Mouse (Mus musculus): ENCODE results near the gene Man1c1. TPM values are rescaled to one million over a fixed set of nuclear protein-coding genes. Genes with fewer than 3 reads are reported as not detected.

Gene Man1c1
- total and polyA plus RNA-seq, 3 experiments, result 0.04 to 0.44 (median 0.20) TPM

DNA sequence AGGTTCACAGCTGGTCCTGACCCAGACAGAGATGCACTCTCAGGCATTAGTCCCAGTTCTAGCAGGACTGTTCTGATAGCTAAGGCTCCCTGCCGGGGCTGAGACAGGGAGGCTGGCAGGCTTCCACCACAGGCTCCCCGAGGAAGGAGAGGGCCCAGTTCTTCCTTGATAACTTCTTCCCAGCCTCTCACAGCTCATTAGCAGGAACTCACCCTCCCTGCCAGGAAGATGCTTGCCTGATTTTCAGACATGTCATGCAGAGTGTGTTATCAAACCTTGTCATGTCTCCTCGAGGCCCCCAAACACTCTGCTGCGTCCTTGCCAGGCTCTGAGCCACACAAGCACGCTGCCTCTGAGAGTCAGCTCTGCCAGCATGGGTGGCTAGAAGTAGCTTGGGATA, 98.0 kb downstream of the Man1c1 start:
- Histone ChIP-seq H3K4me2 (ENCODE audit: insufficient read depth, low read depth, poor library complexity, severe bottlenecking) (no peak overlapping the region), H3K9me3 (replicated peaks; ENCODE audit: low read length) (no peaks in the 10 kb centered on the region), H3K36me3 (replicated peaks in 1 of 2; ENCODE audit: control insufficient read depth in 1 of 2, insufficient read depth in 1 of 2, low read length in 1 of 2) (no peaks in the 10 kb centered on the region), H3K4me1 (ENCODE audit: control insufficient read depth in 1 of 2, insufficient read depth in 2 of 2) (peaks cover 2 to 10% of the 10 kb centered on the region in 2 experiments; a peak in 2 of 4 replicates), H3K4me3 (replicated peaks in 1 of 3; ENCODE audit: low read depth in 2 of 3, low read length in 2 of 3, poor library complexity in 1 of 3) (no peak overlapping the region), H3K27me3 (replicated peaks) (peaks cover 4% of the 10 kb centered on the region), H3K79me2 (replicated peaks; ENCODE audit: control insufficient read depth, extremely low read depth, insufficient read depth, poor library complexity, severe bottlenecking) (no peaks in the 10 kb centered on the region), H3K27ac (ENCODE audit: insufficient read depth, low read depth) (no peak overlapping the region), H3K9ac (ENCODE audit: insufficient read depth, low read depth) (no peak overlapping the region)
- in situ Hi-C loops (cut with MboI; ENCODE audit: low pct_ligation_motif_present, low pct_unique_long_range_greater_than_20kb, low sequenced_read_pairs) (no loop called here), dilution Hi-C loops (cut with MboI; ENCODE audit: extremely low pct_ligation_motif_present, extremely low pct_unique_long_range_greater_than_20kb, low sequenced_read_pairs) (no loop called here)
- TF ChIP-seq USF2 (conservative IDR thresholded peaks at IDR 0.05; ENCODE audit: low read depth, low read length), result no peak
- no peak for TF ChIP-seq MYC (IDR thresholded peaks at IDR 0.05; ENCODE audit: low read depth, low read length)
- TF ChIP-seq EP300 (IDR thresholded peaks at IDR 0.05; ENCODE audit: low read length), result no peak
- TF ChIP-seq KAT2A (IDR thresholded peaks at IDR 0.05; ENCODE audit: insufficient replicate concordance, low read length), result no peak
- no peak for TF ChIP-seq ZC3H11A (IDR thresholded peaks at IDR 0.05; ENCODE audit: low read depth, low read length)
- no peak for TF ChIP-seq ZKSCAN1 (IDR thresholded peaks at IDR 0.05; ENCODE audit: borderline replicate concordance, low read depth, low read length)
- TF ChIP-seq SIN3A (IDR thresholded peaks at IDR 0.05; ENCODE audit: low read length), result no peak
- TF ChIP-seq JUN (IDR thresholded peaks at IDR 0.05; ENCODE audit: insufficient read depth, low read depth, low read length), result no peak
- TF ChIP-seq ELF1 (IDR thresholded peaks at IDR 0.05; ENCODE audit: low read depth, low read length), result no peak
- TF ChIP-seq SMC3 (IDR thresholded peaks at IDR 0.05; ENCODE audit: low read depth, low read length), result no peak
- TF ChIP-seq GABPA (IDR thresholded peaks at IDR 0.05; ENCODE audit: insufficient replicate concordance, low read depth, low read length), result no peak
- TF ChIP-seq ZNF384 (IDR thresholded peaks at IDR 0.05; ENCODE audit: low read depth, low read length), result no peak
- no peak for DNase-seq (ENCODE audit: extremely low read depth)

DNA sequence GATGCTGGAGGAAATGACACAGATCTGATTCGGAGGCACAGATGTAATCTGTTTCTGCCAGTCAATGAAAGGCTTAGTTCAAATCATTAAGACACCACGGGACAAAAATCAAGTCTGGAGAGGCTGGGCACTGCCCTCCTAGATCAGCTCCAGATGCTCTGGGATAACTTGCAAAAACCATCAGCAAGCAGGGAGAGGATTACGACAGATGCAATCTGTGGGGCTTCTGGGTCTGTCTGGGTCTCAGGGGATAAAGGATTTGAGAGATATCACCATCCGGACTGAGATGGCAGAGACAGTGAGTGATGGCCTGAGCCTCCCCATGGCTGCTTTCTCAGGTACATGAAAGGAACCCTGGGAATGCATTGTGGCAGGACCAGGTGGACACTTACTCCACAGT, 99.6 kb downstream of the Man1c1 start:
- peaks cover 2 to 10% of the 10 kb centered on the region in 2 experiments; a peak in 2 of 4 replicates for H3K4me1 ChIP-seq (ENCODE audit: control insufficient read depth in 1 of 2, insufficient read depth in 2 of 2)
- H3K9ac ChIP-seq (ENCODE audit: insufficient read depth, low read depth), result no peak overlapping the region
- H3K9me3 ChIP-seq (replicated peaks; ENCODE audit: low read length), result no peaks in the 10 kb centered on the region
- no peak overlapping the region for H3K4me2 ChIP-seq (ENCODE audit: insufficient read depth, low read depth, poor library complexity, severe bottlenecking)
- H3K36me3 ChIP-seq (replicated peaks in 1 of 2; ENCODE audit: control insufficient read depth in 1 of 2, insufficient read depth in 1 of 2, low read length in 1 of 2), result no peaks in the 10 kb centered on the region
- no peak for DNase-seq (ENCODE audit: extremely low read depth)
- peaks cover 4% of the 10 kb centered on the region for H3K27me3 ChIP-seq (replicated peaks)
- TF ChIP-seq ELF1 (IDR thresholded peaks at IDR 0.05; ENCODE audit: low read depth, low read length), result no peak
- no peak for TF ChIP-seq GABPA (IDR thresholded peaks at IDR 0.05; ENCODE audit: insufficient replicate concordance, low read depth, low read length)
- no peak for TF ChIP-seq ZKSCAN1 (IDR thresholded peaks at IDR 0.05; ENCODE audit: borderline replicate concordance, low read depth, low read length)
- no peak for TF ChIP-seq MYC (IDR thresholded peaks at IDR 0.05; ENCODE audit: low read depth, low read length)
- TF ChIP-seq NELFE (IDR thresholded peaks at IDR 0.05; ENCODE audit: low read depth, low read length), result no peak
- in situ Hi-C loops (cut with MboI; ENCODE audit: low pct_ligation_motif_present, low pct_unique_long_range_greater_than_20kb, low sequenced_read_pairs) (no loop called here), dilution Hi-C loops (cut with MboI; ENCODE audit: extremely low pct_ligation_motif_present, extremely low pct_unique_long_range_greater_than_20kb, low sequenced_read_pairs) (no loop called here)
- H3K79me2 ChIP-seq (replicated peaks; ENCODE audit: control insufficient read depth, extremely low read depth, insufficient read depth, poor library complexity, severe bottlenecking), result no peaks in the 10 kb centered on the region
- no peak overlapping the region for H3K27ac ChIP-seq (ENCODE audit: insufficient read depth, low read depth)
- no peak overlapping the region for H3K4me3 ChIP-seq (replicated peaks in 1 of 3; ENCODE audit: low read depth in 2 of 3, low read length in 2 of 3, poor library complexity in 1 of 3)

DNA sequence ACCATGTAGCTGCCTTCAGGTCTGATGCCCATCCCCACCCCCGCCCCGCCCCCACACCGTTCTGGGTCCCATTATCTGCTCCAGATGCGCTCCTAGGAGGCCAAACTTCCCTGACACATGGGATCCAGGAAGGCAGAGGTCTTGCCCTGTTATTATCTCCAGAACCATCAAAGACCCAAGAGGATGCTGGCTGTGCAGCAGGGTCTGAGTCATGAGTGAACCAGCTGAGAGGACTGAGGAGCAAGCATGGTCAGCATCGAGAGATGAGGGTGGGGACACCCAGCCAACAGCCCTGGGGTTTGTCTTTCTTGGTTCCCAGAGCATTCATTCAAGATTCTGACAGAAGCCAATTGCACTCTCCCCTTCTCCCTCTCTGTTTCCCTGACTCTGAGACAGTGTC, 100.5 kb downstream of the Man1c1 start:
- TF ChIP-seq NRF1 (IDR thresholded peaks at IDR 0.05; ENCODE audit: low read depth, low read length) (no peak), TBP (conservative IDR thresholded peaks at IDR 0.05; ENCODE audit: low read depth, low read length) (no peak)
- no peak for DNase-seq (ENCODE audit: extremely low read depth)
- H3K27ac ChIP-seq (ENCODE audit: insufficient read depth, low read depth), result no peak overlapping the region
- peaks cover 2 to 10% of the 10 kb centered on the region in 2 experiments; a peak in 2 of 4 replicates for H3K4me1 ChIP-seq (ENCODE audit: control insufficient read depth in 1 of 2, insufficient read depth in 2 of 2)
- H3K9ac ChIP-seq (ENCODE audit: insufficient read depth, low read depth), result no peak overlapping the region
- H3K4me3 ChIP-seq (replicated peaks in 1 of 3; ENCODE audit: low read depth in 2 of 3, low read length in 2 of 3, poor library complexity in 1 of 3), result no peak overlapping the region
- no peaks in the 10 kb centered on the region for H3K9me3 ChIP-seq (replicated peaks; ENCODE audit: low read length)
- dilution Hi-C loops (cut with MboI; ENCODE audit: extremely low pct_ligation_motif_present, extremely low pct_unique_long_range_greater_than_20kb, low sequenced_read_pairs) (no loop called here), in situ Hi-C loops (cut with MboI; ENCODE audit: low pct_ligation_motif_present, low pct_unique_long_range_greater_than_20kb, low sequenced_read_pairs) (no loop called here)
- H3K27me3 ChIP-seq (replicated peaks), result peaks cover 4% of the 10 kb centered on the region
- no peak overlapping the region for H3K4me2 ChIP-seq (ENCODE audit: insufficient read depth, low read depth, poor library complexity, severe bottlenecking)
- no peaks in the 10 kb centered on the region for H3K36me3 ChIP-seq (replicated peaks in 1 of 2; ENCODE audit: control insufficient read depth in 1 of 2, insufficient read depth in 1 of 2, low read length in 1 of 2)
- no peaks in the 10 kb centered on the region for H3K79me2 ChIP-seq (replicated peaks; ENCODE audit: control insufficient read depth, extremely low read depth, insufficient read depth, poor library complexity, severe bottlenecking)
